Mouse (Mus musculus): ENCODE results near the gene Trim6.

- no peak for TF ChIP-seq MAFK (IDR thresholded peaks at IDR 0.05; ENCODE audit: insufficient read depth, low read depth, low read length)
- TF ChIP-seq HCFC1 (IDR thresholded peaks at IDR 0.05; ENCODE audit: borderline replicate concordance, insufficient read depth, low read length), result no peak
- TF ChIP-seq ZNF384 (IDR thresholded peaks at IDR 0.05; ENCODE audit: low read depth, low read length), result no peak
- TF ChIP-seq ZC3H11A (IDR thresholded peaks at IDR 0.05; ENCODE audit: borderline replicate concordance, low read depth, low read length), result no peak
- no peak for TF ChIP-seq CHD2 (IDR thresholded peaks at IDR 0.05; ENCODE audit: low read depth, low read length)
Measured at GRCm38 (mm10) chr7:104191275-104191674, 27.3 kb upstream of the Trim6 start.

Data from ES-E14 (cell line).